Mouse (Mus musculus) lung, adult 2 months (tissue): ENCODE data around the gene Mafk. TPM values are rescaled to one million over a fixed set of nuclear protein-coding genes. Genes with fewer than 3 reads are reported as not detected.

Experiments
- DNase-seq: peaks from one replicate; pipeline ENCODE4 v3.0.0; 2022
- H3K4me1 ChIP-seq: fragments of 200-500 bp; 2 replicates; pipeline ENCODE4 v1.6.1; 2011; ENCODE audit warnings: low read length; ENCODE audit not compliant: control insufficient read depth, insufficient read depth
- H3K4me3 ChIP-seq: fragments of 200-500 bp; replicated peaks from 2 replicates; pipeline ENCODE3; 2011; ENCODE audit warnings: low read depth, mild to moderate bottlenecking, control low read depth, low read length; ENCODE audit errors: extremely low read depth
- CTCF ChIP-seq: fragments of 200-500 bp; IDR thresholded peaks from 2 replicates; pipeline ENCODE4 v1.5.1; 2011; ENCODE audit warnings: mild to moderate bottlenecking, low read length, control low read depth; ENCODE audit not compliant: insufficient read depth
- POLR2A ChIP-seq: fragments of 200-500 bp; IDR thresholded peaks from 2 replicates; pipeline ENCODE4 v1.6.1; 2011; ENCODE audit warnings: low read depth, mild to moderate bottlenecking, control low read depth, low read length, borderline replicate concordance; ENCODE audit errors: extremely low read depth
- WGBS: fragments of 180-500 bp; shearing (Covaris S2); methylation state at CpG from one replicate; pipeline ENCODE4 v1.1.7; 2018; 5-methylcytosine and 5-hydroxymethylcytosine counted together
- polyA plus RNA-seq: library from polyadenylated mRNA; depleted of rRNA; stranded (reverse); fragments of >200 nt; gene quantifications from 2 replicates; pipeline ENCODE4 v1.2.3, GENCODE M21; 2012

Mafk gene
- polyA plus RNA-seq, 1 experiment = 49.1 TPM

- H3K4me1 ChIP-seq = peaks cover 5% of the 10 kb centered on the region
- 16% methylated on average over 12 of the region's 12 CpGs for WGBS
- TF ChIP-seq POLR2A (no peak), CTCF (peak; percentile 47)
- DNase-seq = peak; percentile 81
- no peak overlapping the region for H3K4me3 ChIP-seq
Measured at GRCm38 (mm10) chr5:139803601-139804102, 12.3 kb downstream of the Mafk start.

GRCm38 (mm10) chr5:139804107-139804551 lies 12.8 kb downstream of the Mafk start:
- TF ChIP-seq POLR2A (no peak), CTCF (no peak)
- Histone ChIP-seq H3K4me3 (no peak overlapping the region), H3K4me1 (peaks cover 5% of the 10 kb centered on the region; the same call in 1 of the 2 replicates)
- WGBS = 12% methylated on average over 6 of the region's 6 CpGs
- no peak for DNase-seq

GRCm38 (mm10) chr5:139804573-139805111 lies 13.3 kb downstream of the Mafk start:
- DNase-seq = no peak
- H3K4me3 ChIP-seq = no peak overlapping the region
- 81% methylated on average over 11 of the region's 11 CpGs for WGBS

GRCm38 (mm10) chr5:139805924-139806323 lies 14.6 kb downstream of the Mafk start:
- no peak for TF ChIP-seq POLR2A
- TF ChIP-seq CTCF = no peak
- Histone ChIP-seq H3K4me1 (peaks cover 5% of the 10 kb centered on the region; the same call in 1 of the 2 replicates), H3K4me3 (no peak overlapping the region)
- WGBS = 94% methylated on average over 8 of the region's 8 CpGs
- DNase-seq = no peak

More at GRCm38 (mm10) chr5:139804573-139805111, 13.3 kb downstream of the Mafk start:
- no peak for TF ChIP-seq CTCF
- TF ChIP-seq POLR2A = no peak
- peaks cover 5% of the 10 kb centered on the region; the same call in 1 of the 2 replicates for H3K4me1 ChIP-seq

- TF ChIP-seq POLR2A (no peak), CTCF (no peak)
- Histone ChIP-seq H3K4me1 (0 out of 2 replicates have a peak, but pooled peaks cover 2% of the 10 kb centered on the region), H3K4me3 (no peak overlapping the region)
- 60% methylated on average over 4 of the region's 4 CpGs for WGBS
- DNase-seq = no peak
Measured at GRCm38 (mm10) chr5:139809397-139809796, 18.1 kb downstream of the Mafk start.

GRCm38 (mm10) chr5:139811677-139812397 lies 20.5 kb downstream of the Mafk start:
- H3K4me3 ChIP-seq = no peak overlapping the region
- 57% methylated on average over 15 of the region's 15 CpGs for WGBS
- peak; percentile 34 for DNase-seq
- TF ChIP-seq POLR2A = no peak
- TF ChIP-seq CTCF = no peak
- 0 out of 2 replicates have a peak, but pooled peaks cover 2% of the 10 kb centered on the region for H3K4me1 ChIP-seq

GRCm38 (mm10) chr5:139812398-139813125 lies 21.2 kb downstream of the Mafk start:
- DNase-seq = no peak
- Histone ChIP-seq H3K4me1 (0 out of 2 replicates have a peak, but pooled peaks cover 2% of the 10 kb centered on the region), H3K4me3 (no peak overlapping the region)
- TF ChIP-seq POLR2A = no peak
- 49% methylated on average over 20 of the region's 20 CpGs for WGBS

- 0 out of 2 replicates have a peak, but pooled peaks cover 2% of the 10 kb centered on the region for H3K4me1 ChIP-seq
- H3K4me3 ChIP-seq = no peak overlapping the region
- DNase-seq = no peak
- no peak for TF ChIP-seq POLR2A
- TF ChIP-seq CTCF = no peak
- WGBS = 31% methylated on average over 10 of the region's 10 CpGs
Measured at GRCm38 (mm10) chr5:139813126-139813490, 21.8 kb downstream of the Mafk start.

GRCm38 (mm10) chr5:139813963-139814381 lies 22.7 kb downstream of the Mafk start:
- peak; percentile 79 for DNase-seq
- TF ChIP-seq POLR2A (peak; percentile 80), CTCF (no peak)
- Histone ChIP-seq H3K4me1 (0 out of 2 replicates have a peak, but pooled peaks cover 2% of the 10 kb centered on the region), H3K4me3 (peak overlapping the region; percentile 52)
- 16% methylated on average over 13 of the region's 13 CpGs for WGBS

- H3K4me3 ChIP-seq = no peak overlapping the region
- DNase-seq = no peak
- TF ChIP-seq CTCF (no peak), POLR2A (no peak)
- H3K4me1 ChIP-seq = 0 out of 2 replicates have a peak, but pooled peaks cover 2% of the 10 kb centered on the region
- WGBS = 57% methylated on average over 6 of the region's 6 CpGs
Measured at GRCm38 (mm10) chr5:139815964-139816363, 24.7 kb downstream of the Mafk start.
